Mouse (Mus musculus) stomach, postnatal 0 days (tissue): ENCODE measurements around the gene Tspan4.

Experiments used
- CTCF ChIP-seq: IDR thresholded peaks from 2 replicates; pipeline ENCODE4 v1.5.1; 2016; ENCODE audit warnings: antibody characterized with exemption, low read depth, mild to moderate bottlenecking, moderate library complexity
- EP300 ChIP-seq: optimal IDR thresholded peaks from 2 replicates; pipeline ENCODE3; 2016; ENCODE audit warnings: antibody characterized with exemption

- TF ChIP-seq CTCF = no peak
- TF ChIP-seq EP300 = no peak
Observed at GRCm38 (mm10) chr7:141459301-141459711, 15.7 kb upstream of the Tspan4 start.
